Mouse (Mus musculus): ENCODE data around the gene Gstp1. TPM values are rescaled to one million over a fixed set of nuclear protein-coding genes. Genes with fewer than 3 reads are reported as not detected.

Gstp1 gene
- polyA plus RNA-seq, 1 experiment from 2014 or later = 462 TPM

GRCm38 (mm10) chr19:3991562-3991961 is 46.2 kb downstream of the Gstp1 start:
- Histone ChIP-seq H3K4me2 (ENCODE audit: low read depth, severe bottlenecking) (no peak overlapping the region), H3K9ac (ENCODE audit: low read length) (no peak overlapping the region), H3K36me3 (ENCODE audit: control insufficient read depth, insufficient read depth, low read length) (no peaks in the 10 kb centered on the region), H3K4me1 (ENCODE audit: control insufficient read depth, insufficient read depth, low read length) (no peaks in the 10 kb centered on the region), H3K9me3 (ENCODE audit: control insufficient read depth, low read length) (no peaks in the 10 kb centered on the region), H3K4me3 (ENCODE audit: low read depth, low read length) (no peak overlapping the region), H3K27ac (replicated peaks; ENCODE audit: low read depth, low read length) (no peak overlapping the region), H3K27me3 (ENCODE audit: control insufficient read depth, insufficient read depth, low read length) (no peaks in the 10 kb centered on the region)
- WGBS = 96% methylated on average over 3 of the region's 3 CpGs
- no peak for DNase-seq (ENCODE audit: low spot score)
- no peak for ATAC-seq (ENCODE audit: insufficient number of reproducible peaks, low FRiP score, low TSS enrichment, low read depth)

- no peak overlapping the region for H3K4me2 ChIP-seq (ENCODE audit: low read depth, severe bottlenecking)
- no peak overlapping the region for H3K27ac ChIP-seq (replicated peaks; ENCODE audit: low read depth, low read length)
- no peaks in the 10 kb centered on the region for H3K27me3 ChIP-seq (ENCODE audit: control insufficient read depth, insufficient read depth, low read length)
- no peaks in the 10 kb centered on the region for H3K36me3 ChIP-seq (ENCODE audit: control insufficient read depth, insufficient read depth, low read length)
- no peaks in the 10 kb centered on the region for H3K9me3 ChIP-seq (ENCODE audit: control insufficient read depth, low read length)
- ATAC-seq (ENCODE audit: insufficient number of reproducible peaks, low FRiP score, low TSS enrichment, low read depth) (no peak), DNase-seq (ENCODE audit: low spot score) (no peak)
- H3K9ac ChIP-seq (ENCODE audit: low read length) = no peak overlapping the region; the same call in 1 of the 2 replicates
- no peak overlapping the region for H3K4me3 ChIP-seq (ENCODE audit: low read depth, low read length)
- 18% methylated on average over 6 of the region's 6 CpGs for WGBS
- 0 out of 2 replicates have a peak, but pooled peaks cover 2% of the 10 kb centered on the region for H3K4me1 ChIP-seq (ENCODE audit: control insufficient read depth, insufficient read depth, low read length)
Measured at GRCm38 (mm10) chr19:3990804-3991203, 47.0 kb downstream of the Gstp1 start.

GRCm38 (mm10) chr19:3988750-3989149 is 49.0 kb downstream of the Gstp1 start:
- DNase-seq (ENCODE audit: low spot score) (no peak), ATAC-seq (ENCODE audit: insufficient number of reproducible peaks, low FRiP score, low TSS enrichment, low read depth) (no peak)
- H3K9ac ChIP-seq (ENCODE audit: low read length) = no peak overlapping the region
- 0 out of 2 replicates have a peak, but pooled peaks cover 6% of the 10 kb centered on the region for H3K4me1 ChIP-seq (ENCODE audit: control insufficient read depth, insufficient read depth, low read length)
- H3K27me3 ChIP-seq (ENCODE audit: control insufficient read depth, insufficient read depth, low read length) = no peaks in the 10 kb centered on the region
- WGBS = 86% methylated on average over 4 of the region's 4 CpGs
- H3K36me3 ChIP-seq (ENCODE audit: control insufficient read depth, insufficient read depth, low read length) = no peaks in the 10 kb centered on the region
- no peak overlapping the region for H3K27ac ChIP-seq (replicated peaks; ENCODE audit: low read depth, low read length)
- H3K4me3 ChIP-seq (ENCODE audit: low read depth, low read length) = no peak overlapping the region
- no peaks in the 10 kb centered on the region for H3K9me3 ChIP-seq (ENCODE audit: control insufficient read depth, low read length)
- no peak overlapping the region for H3K4me2 ChIP-seq (ENCODE audit: low read depth, severe bottlenecking)

GRCm38 (mm10) chr19:3988066-3988465 is 49.7 kb downstream of the Gstp1 start:
- Histone ChIP-seq H3K9me3 (ENCODE audit: control insufficient read depth, low read length) (no peaks in the 10 kb centered on the region), H3K4me1 (ENCODE audit: control insufficient read depth, insufficient read depth, low read length) (0 out of 2 replicates have a peak, but pooled peaks cover 6% of the 10 kb centered on the region), H3K9ac (ENCODE audit: low read length) (no peak overlapping the region), H3K4me2 (ENCODE audit: low read depth, severe bottlenecking) (no peak overlapping the region), H3K27me3 (ENCODE audit: control insufficient read depth, insufficient read depth, low read length) (no peaks in the 10 kb centered on the region), H3K4me3 (ENCODE audit: low read depth, low read length) (no peak overlapping the region), H3K27ac (replicated peaks; ENCODE audit: low read depth, low read length) (no peak overlapping the region), H3K36me3 (ENCODE audit: control insufficient read depth, insufficient read depth, low read length) (no peaks in the 10 kb centered on the region)
- no peak for ATAC-seq (ENCODE audit: insufficient number of reproducible peaks, low FRiP score, low TSS enrichment, low read depth)
- 88% methylated on average over 14 of the region's 14 CpGs for WGBS
- DNase-seq (ENCODE audit: low spot score) = no peak

GRCm38 (mm10) chr19:3986334-3986733 is 51.5 kb downstream of the Gstp1 start, which contains the start of gene Acy3:
TSS of gene Acy3 (plus strand) at chr19:3986570.
- no peaks in the 10 kb centered on the region for H3K36me3 ChIP-seq (ENCODE audit: control insufficient read depth, insufficient read depth, low read length)
- peak; percentile 42; the same call in 1 of the 2 replicates for ATAC-seq (ENCODE audit: insufficient number of reproducible peaks, low FRiP score, low TSS enrichment, low read depth)
- H3K9ac ChIP-seq (ENCODE audit: low read length) = no peak within 1 kb of the TSS
- no peaks in the 10 kb centered on the region for H3K27me3 ChIP-seq (ENCODE audit: control insufficient read depth, insufficient read depth, low read length)
- no peak within 1 kb of the TSS for H3K4me2 ChIP-seq (ENCODE audit: low read depth, severe bottlenecking)
- H3K4me3 ChIP-seq (ENCODE audit: low read depth, low read length) = no peak within 1 kb of the TSS
- H3K4me1 ChIP-seq (ENCODE audit: control insufficient read depth, insufficient read depth, low read length) = 0 out of 2 replicates have a peak, but pooled peaks cover 6% of the 10 kb centered on the region
- H3K9me3 ChIP-seq (ENCODE audit: control insufficient read depth, low read length) = no peaks in the 10 kb centered on the region
- WGBS = 10% methylated on average over 8 of the region's 8 CpGs
- H3K27ac ChIP-seq (replicated peaks; ENCODE audit: low read depth, low read length) = peak within 1 kb of the TSS; percentile 14; the same call in 1 of the 2 replicates
- peak; percentile 69 for DNase-seq (ENCODE audit: low spot score)

Other genes starting within 250 kb of the Gstp1 start
- gene Chka, start 186.2 kb downstream of the Gstp1 start, polyA plus RNA-seq (2014; fragmentation: Nextera tagmentation; extraction: Ambion mirVana) = 47.3 and 47.7 TPM in 2 replicates
- gene Tcirg1, start 130.9 kb downstream of the Gstp1 start, polyA plus RNA-seq (2014; fragmentation: Nextera tagmentation; extraction: Ambion mirVana) = 27.3 and 28.8 TPM in 2 replicates
- 259 and 263 TPM in 2 replicates for gene Ndufs8, start 125.2 kb downstream of the Gstp1 start, polyA plus RNA-seq (2014; fragmentation: Nextera tagmentation; extraction: Ambion mirVana)
- gene Aldh3b1, start 108.2 kb downstream of the Gstp1 start, polyA plus RNA-seq (2014; fragmentation: Nextera tagmentation; extraction: Ambion mirVana) = 0.47 and 0.67 TPM in 2 replicates
- 6.0 and 7.1 TPM in 2 replicates for gene Unc93b1, start 102.8 kb downstream of the Gstp1 start, polyA plus RNA-seq (2014; fragmentation: Nextera tagmentation; extraction: Ambion mirVana)
- not detected in 2 replicates for gene Aldh3b3, start 79.3 kb downstream of the Gstp1 start, polyA plus RNA-seq (2014; fragmentation: Nextera tagmentation; extraction: Ambion mirVana)
- 2.6 TPM in 2 replicates for gene Aldh3b2, start 65.7 kb downstream of the Gstp1 start, polyA plus RNA-seq (2014; fragmentation: Nextera tagmentation; extraction: Ambion mirVana)
- 3.3 and 4.3 TPM in 2 replicates for gene Acy3, start 51.4 kb downstream of the Gstp1 start, polyA plus RNA-seq (2014; fragmentation: Nextera tagmentation; extraction: Ambion mirVana)
- gene Tbx10, start 45.2 kb downstream of the Gstp1 start, polyA plus RNA-seq (2014; fragmentation: Nextera tagmentation; extraction: Ambion mirVana) = 0.08 TPM in 1 of 2 replicates, not detected in the other
- 29.7 and 32.6 TPM in 2 replicates for gene Nudt8, start 37.4 kb downstream of the Gstp1 start, polyA plus RNA-seq (2014; fragmentation: Nextera tagmentation; extraction: Ambion mirVana)
- 2.5 TPM in 2 replicates for gene Gm49405, start 37.4 kb downstream of the Gstp1 start, polyA plus RNA-seq (2014; fragmentation: Nextera tagmentation; extraction: Ambion mirVana)
- 4.1 TPM in 2 replicates for gene Doc2g, start 34.7 kb downstream of the Gstp1 start, polyA plus RNA-seq (2014; fragmentation: Nextera tagmentation; extraction: Ambion mirVana)
- 198 and 208 TPM in 2 replicates for gene Ndufv1, start 25.2 kb downstream of the Gstp1 start, polyA plus RNA-seq (2014; fragmentation: Nextera tagmentation; extraction: Ambion mirVana)
- 1.1 TPM in 2 replicates for gene Gstp2, start 8.0 kb upstream of the Gstp1 start, polyA plus RNA-seq (2014; fragmentation: Nextera tagmentation; extraction: Ambion mirVana)
- gene Gstp3, start 21.6 kb upstream of the Gstp1 start, polyA plus RNA-seq (2014; fragmentation: Nextera tagmentation; extraction: Ambion mirVana) = 0.23 TPM in 1 of 2 replicates, not detected in the other
- not detected in 2 replicates for gene Cabp2, start 43.6 kb upstream of the Gstp1 start, polyA plus RNA-seq (2014; fragmentation: Nextera tagmentation; extraction: Ambion mirVana)
- gene Cdk2ap2, start 59.2 kb upstream of the Gstp1 start, polyA plus RNA-seq (2014; fragmentation: Nextera tagmentation; extraction: Ambion mirVana) = 77.5 and 81.6 TPM in 2 replicates
- 4.8 and 5.8 TPM in 2 replicates for gene Pitpnm1, start 62.0 kb upstream of the Gstp1 start, polyA plus RNA-seq (2014; fragmentation: Nextera tagmentation; extraction: Ambion mirVana)
- 91.2 and 93.7 TPM in 2 replicates for gene Aip, start 87.9 kb upstream of the Gstp1 start, polyA plus RNA-seq (2014; fragmentation: Nextera tagmentation; extraction: Ambion mirVana)
- gene Gpr152, start 101.8 kb upstream of the Gstp1 start, polyA plus RNA-seq (2014; fragmentation: Nextera tagmentation; extraction: Ambion mirVana) = not detected in 2 replicates
- gene Cabp4, start 106.0 kb upstream of the Gstp1 start, polyA plus RNA-seq (2014; fragmentation: Nextera tagmentation; extraction: Ambion mirVana) = not detected in 2 replicates
- 116 and 124 TPM in 2 replicates for gene Coro1b, start 110.6 kb upstream of the Gstp1 start, polyA plus RNA-seq (2014; fragmentation: Nextera tagmentation; extraction: Ambion mirVana)
- 1.1 and 1.5 TPM in 2 replicates for gene Ptprcap, start 115.6 kb upstream of the Gstp1 start, polyA plus RNA-seq (2014; fragmentation: Nextera tagmentation; extraction: Ambion mirVana)
- gene Rps6kb2, start 125.4 kb upstream of the Gstp1 start, polyA plus RNA-seq (2014; fragmentation: Nextera tagmentation; extraction: Ambion mirVana) = 44.7 and 48.9 TPM in 2 replicates
- gene Carns1, start 137.5 kb upstream of the Gstp1 start, polyA plus RNA-seq (2014; fragmentation: Nextera tagmentation; extraction: Ambion mirVana) = 2.1 TPM in 2 replicates
- gene Tbc1d10c, start 153.3 kb upstream of the Gstp1 start, polyA plus RNA-seq (2014; fragmentation: Nextera tagmentation; extraction: Ambion mirVana) = 0.89 and 1.2 TPM in 2 replicates
- gene Ppp1ca, start 154.1 kb upstream of the Gstp1 start, polyA plus RNA-seq (2014; fragmentation: Nextera tagmentation; extraction: Ambion mirVana) = 952 and 995 TPM in 2 replicates
- 52.5 and 54.9 TPM in 2 replicates for gene Rad9a, start 163.7 kb upstream of the Gstp1 start, polyA plus RNA-seq (2014; fragmentation: Nextera tagmentation; extraction: Ambion mirVana)
- gene Clcf1, start 176.3 kb upstream of the Gstp1 start, polyA plus RNA-seq (2014; fragmentation: Nextera tagmentation; extraction: Ambion mirVana) = 5.0 and 7.4 TPM in 2 replicates
- not detected in 2 replicates for gene AC109138.7, start 176.4 kb upstream of the Gstp1 start, polyA plus RNA-seq (2014; fragmentation: Nextera tagmentation; extraction: Ambion mirVana)
- 11.5 and 12.6 TPM in 2 replicates for gene Pold4, start 193.9 kb upstream of the Gstp1 start, polyA plus RNA-seq (2014; fragmentation: Nextera tagmentation; extraction: Ambion mirVana)
- gene Ssh3, start 231.2 kb upstream of the Gstp1 start, polyA plus RNA-seq (2014; fragmentation: Nextera tagmentation; extraction: Ambion mirVana) = 4.2 and 4.4 TPM in 2 replicates
- gene Ankrd13d, start 245.2 kb upstream of the Gstp1 start, polyA plus RNA-seq (2014; fragmentation: Nextera tagmentation; extraction: Ambion mirVana) = 5.6 and 7.5 TPM in 2 replicates